Mouse (Mus musculus): Measurements from ENCODE around the gene AI413582. TPM values are rescaled to one million over a fixed set of nuclear protein-coding genes. Genes with fewer than 3 reads are reported as not detected.

Gene AI413582
- total and polyA plus RNA-seq, 2 experiments from 2014 or later, result 11.1 to 18.5 TPM

DNA sequence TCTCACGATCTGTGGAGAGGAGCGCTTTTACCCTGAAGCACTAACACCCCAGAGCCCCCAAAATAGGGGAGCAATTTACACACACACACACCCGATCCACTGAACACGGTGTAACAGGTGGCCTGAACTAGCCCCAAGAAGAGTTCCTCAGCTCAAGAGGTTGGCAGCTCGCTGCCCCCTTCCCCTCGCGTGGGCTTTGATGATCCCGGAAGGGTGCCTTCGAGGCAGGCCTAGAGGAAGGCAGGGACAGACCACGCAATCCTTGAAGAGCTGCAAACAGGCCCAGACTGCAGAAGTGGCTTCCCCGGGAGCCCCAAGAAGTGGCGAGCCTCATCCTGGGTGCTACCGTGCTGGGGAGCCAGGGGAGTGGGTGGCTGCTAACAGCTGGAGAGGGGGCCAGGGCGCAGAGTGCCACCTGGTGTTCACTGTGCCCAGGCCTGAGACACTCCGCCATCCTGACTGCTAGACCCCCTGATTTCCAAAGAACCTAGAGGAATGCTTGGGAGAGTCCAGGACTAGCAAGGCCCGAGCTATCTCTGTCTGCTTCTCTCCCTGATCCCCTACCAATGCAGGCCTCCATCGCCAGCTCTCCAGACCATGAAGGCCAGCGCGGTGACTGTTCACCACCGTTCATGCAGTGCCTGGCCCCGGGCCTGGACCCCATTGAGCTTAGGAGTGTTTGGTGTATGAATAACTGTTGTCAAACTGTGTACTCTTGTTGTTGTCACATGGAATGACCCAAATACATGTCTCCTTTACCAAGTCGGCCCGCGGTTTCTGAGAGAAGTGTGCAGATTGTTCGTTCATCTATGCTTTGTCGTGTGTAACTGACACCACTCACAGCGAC lies 51.4 kb downstream of the AI413582 start:
- no peak for DNase-seq (ENCODE audit: low spot score)
- H3K4me3 ChIP-seq (ENCODE audit: low read depth, low read length), result no peak overlapping the region
- no peak overlapping the region for H3K27ac ChIP-seq (ENCODE audit: low read depth)
- no peaks in the 10 kb centered on the region for H3K36me3 ChIP-seq (replicated peaks; ENCODE audit: control insufficient read depth, insufficient read depth, low read length)
- WGBS, result 36% methylated on average over 27 of the region's 27 CpGs
- H3K4me2 ChIP-seq (ENCODE audit: low read depth, low read length), result no peak overlapping the region
- H3K9ac ChIP-seq (replicated peaks; ENCODE audit: low read depth, low read length), result no peak overlapping the region
- no peak for TF ChIP-seq EP300 (IDR thresholded peaks at IDR 0.05; ENCODE audit: low read depth)
- peak; percentile 32; the same call in 1 of the 2 replicates for TF ChIP-seq CTCF (IDR thresholded peaks at IDR 0.05; ENCODE audit: low read depth)
- peaks cover 94% of the 10 kb centered on the region for H3K27me3 ChIP-seq (ENCODE audit: control insufficient read depth, insufficient read depth, low read length)
- no peak for ATAC-seq (ENCODE audit: insufficient read depth, low read depth)
- H3K9me3 ChIP-seq (replicated peaks; ENCODE audit: control insufficient read depth, low read length), result no peaks in the 10 kb centered on the region
- H3K4me1 ChIP-seq (ENCODE audit: control insufficient read depth, insufficient read depth), result peaks cover 4% of the 10 kb centered on the region; the same call in 1 of the 2 replicates

Other genes with a start within 250 kb of the AI413582 start
- not detected in 2 replicates for gene Grm4, start 44.4 kb downstream of the AI413582 start, total RNA-seq (2014; rRNA removed; ENCODE audit: low replicate concordance)
- gene Grm4, start 44.4 kb downstream of the AI413582 start, polyA plus RNA-seq (2015; fragmentation: Nextera tagmentation; extraction: Ambion mirVana), result 0.03 TPM in 1 of 2 replicates, not detected in the other
- gene Hmga1, start 9.3 kb downstream of the AI413582 start, total RNA-seq (2014; rRNA removed; ENCODE audit: low replicate concordance), result 108 TPM in 2 replicates
- gene Hmga1, start 9.3 kb downstream of the AI413582 start, polyA plus RNA-seq (2015; fragmentation: Nextera tagmentation; extraction: Ambion mirVana), result 56.7 and 59.7 TPM in 2 replicates
- 159 and 184 TPM in 2 replicates for gene Nudt3, start 57.7 kb upstream of the AI413582 start, total RNA-seq (2014; rRNA removed; ENCODE audit: low replicate concordance)
- 139 and 140 TPM in 2 replicates for gene Nudt3, start 57.7 kb upstream of the AI413582 start, polyA plus RNA-seq (2015; fragmentation: Nextera tagmentation; extraction: Ambion mirVana)
- not detected in 2 replicates for gene RPS10-NUDT3, start 69.5 kb upstream of the AI413582 start, total RNA-seq (2014; rRNA removed; ENCODE audit: low replicate concordance)
- not detected in 2 replicates for gene RPS10-NUDT3, start 69.5 kb upstream of the AI413582 start, polyA plus RNA-seq (2015; fragmentation: Nextera tagmentation; extraction: Ambion mirVana)
- gene Rps10, start 70.9 kb upstream of the AI413582 start, total RNA-seq (2014; rRNA removed; ENCODE audit: low replicate concordance), result 1,352 and 1,440 TPM in 2 replicates
- 486 and 524 TPM in 2 replicates for gene Rps10, start 70.9 kb upstream of the AI413582 start, polyA plus RNA-seq (2015; fragmentation: Nextera tagmentation; extraction: Ambion mirVana)
- gene Pacsin1, start 89.8 kb upstream of the AI413582 start, total RNA-seq (2014; rRNA removed; ENCODE audit: low replicate concordance), result not detected in 2 replicates
- 0.04 and 0.32 TPM in 2 replicates for gene Pacsin1, start 89.8 kb upstream of the AI413582 start, polyA plus RNA-seq (2015; fragmentation: Nextera tagmentation; extraction: Ambion mirVana)
- 0.15 and 5.1 TPM in 2 replicates for gene Spdef, start 163.2 kb upstream of the AI413582 start, total RNA-seq (2014; rRNA removed; ENCODE audit: low replicate concordance)
- gene Spdef, start 163.2 kb upstream of the AI413582 start, polyA plus RNA-seq (2015; fragmentation: Nextera tagmentation; extraction: Ambion mirVana), result 0.22 and 0.26 TPM in 2 replicates

All from heart, postnatal 0 days (tissue).